Mouse (Mus musculus) liver, adult 2 months (tissue): ENCODE measurements at regions not wholly inside any gene's neighbourhood (a gene's known extent, or its start where the extent isn't known, plus 50 kb on each side); places are given as distances from the start of the nearest gene placed in this dataset.

Experiments
- DNase-seq: peaks from one replicate; pipeline ENCODE4 v3.0.0-alpha.2; 2011; ENCODE audit warnings: low read depth, low spot score; ENCODE audit errors: extremely low read depth
- H3K27ac ChIP-seq: fragments of 200-500 bp; replicated peaks from 2 replicates; pipeline ENCODE4 v1.5.1; 2012; ENCODE audit warnings: low read depth, mild to moderate bottlenecking, control low read depth, inconsistent platforms, low read length; ENCODE audit not compliant: insufficient read depth
- H3K27me3 ChIP-seq: fragments of 200-500 bp; 2 replicates; pipeline ENCODE4 v1.6.1; 2012; ENCODE audit warnings: mild to moderate bottlenecking, moderate library complexity, low read length, inconsistent platforms; ENCODE audit not compliant: control insufficient read depth, insufficient read depth
- H3K36me3 ChIP-seq: fragments of 200-500 bp; 2 replicates; pipeline ENCODE4 v1.6.1; 2012; ENCODE audit warnings: low read length, inconsistent platforms; ENCODE audit not compliant: control insufficient read depth, insufficient read depth
- H3K4me1 ChIP-seq: fragments of 200-500 bp; 2 replicates; pipeline ENCODE4 v1.6.1; 2011; ENCODE audit warnings: low read length; ENCODE audit not compliant: control insufficient read depth, insufficient read depth
- H3K4me3 ChIP-seq: fragments of 200-500 bp; 2 replicates; pipeline ENCODE4 v1.5.1; 2011; ENCODE audit warnings: low read depth, mild to moderate bottlenecking, control low read depth, low read length, moderate library complexity; ENCODE audit not compliant: insufficient read depth
- H3K79me2 ChIP-seq: fragments of 200-500 bp; 2 replicates; pipeline ENCODE4 v1.6.1; 2012; ENCODE audit warnings: inconsistent platforms, mild to moderate bottlenecking, low read length, moderate library complexity; ENCODE audit not compliant: control insufficient read depth, insufficient read depth
- H3K9ac ChIP-seq: fragments of 200-500 bp; 2 replicates; pipeline ENCODE4 v1.6.1; 2012; ENCODE audit warnings: low read depth, mild to moderate bottlenecking, control low read depth, inconsistent platforms, low read length
- CTCF ChIP-seq: fragments of 200-500 bp; IDR thresholded peaks from 2 replicates; pipeline ENCODE4 v1.5.1; 2011; ENCODE audit warnings: low read depth, low read length, control low read depth
- POLR2A ChIP-seq: fragments of 200-500 bp; IDR thresholded peaks from 2 replicates; pipeline ENCODE4 v1.6.1; 2011; ENCODE audit warnings: low read length, control low read depth; ENCODE audit not compliant: insufficient read depth; ENCODE audit errors: extremely low read depth
- WGBS: fragments of 180-500 bp; shearing (Covaris S2); methylation state at CpG from one replicate; pipeline ENCODE4 v1.1.7; 2018; 5-methylcytosine and 5-hydroxymethylcytosine counted together

DNA sequence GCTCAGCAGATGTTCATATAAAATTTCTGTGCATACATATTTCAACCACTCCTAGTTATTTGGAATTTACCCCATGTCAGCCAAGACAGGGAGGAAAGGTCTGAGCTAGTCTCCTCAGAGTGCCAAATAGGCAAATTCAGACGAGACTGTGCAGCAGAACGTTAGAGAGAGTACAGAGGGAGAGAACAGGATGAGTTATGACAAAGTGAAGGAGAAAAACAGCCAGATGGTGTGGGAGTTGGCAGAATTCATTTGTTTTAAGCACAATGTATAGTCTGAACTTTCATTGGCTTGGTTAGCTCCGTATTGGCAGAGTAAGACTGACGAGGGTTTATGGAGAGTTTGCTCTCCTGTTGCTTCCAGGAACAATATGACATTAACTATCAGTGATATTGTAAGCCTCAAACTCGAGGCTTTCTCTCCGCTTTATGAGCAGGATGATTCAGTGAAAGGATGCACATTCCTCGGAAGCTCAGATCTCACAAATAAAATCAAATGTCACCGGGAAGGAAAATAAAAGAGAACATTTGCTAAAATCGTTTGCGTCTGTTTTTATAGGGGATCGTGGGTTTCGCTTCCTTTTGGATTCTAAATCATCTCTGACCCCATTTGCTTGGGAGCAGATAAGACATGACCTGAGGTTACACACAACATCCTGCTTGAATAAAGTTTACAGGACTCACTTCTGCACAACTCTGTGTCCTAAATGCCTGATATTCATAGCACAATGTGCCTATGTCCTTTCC lies 435.8 kb upstream of the Dph6 start:
- Histone ChIP-seq H3K4me1 (peaks cover 3% of the 10 kb centered on the region; the same call in 1 of the 2 replicates), H3K36me3 (no peaks in the 10 kb centered on the region), H3K79me2 (no peaks in the 10 kb centered on the region), H3K9ac (no peak overlapping the region), H3K27me3 (no peaks in the 10 kb centered on the region), H3K27ac (no peak overlapping the region), H3K4me3 (no peak overlapping the region)
- no peak for TF ChIP-seq POLR2A
- TF ChIP-seq CTCF: no peak
- WGBS: 67% methylated on average over 12 of the region's 12 CpGs
- no peak for DNase-seq

DNA sequence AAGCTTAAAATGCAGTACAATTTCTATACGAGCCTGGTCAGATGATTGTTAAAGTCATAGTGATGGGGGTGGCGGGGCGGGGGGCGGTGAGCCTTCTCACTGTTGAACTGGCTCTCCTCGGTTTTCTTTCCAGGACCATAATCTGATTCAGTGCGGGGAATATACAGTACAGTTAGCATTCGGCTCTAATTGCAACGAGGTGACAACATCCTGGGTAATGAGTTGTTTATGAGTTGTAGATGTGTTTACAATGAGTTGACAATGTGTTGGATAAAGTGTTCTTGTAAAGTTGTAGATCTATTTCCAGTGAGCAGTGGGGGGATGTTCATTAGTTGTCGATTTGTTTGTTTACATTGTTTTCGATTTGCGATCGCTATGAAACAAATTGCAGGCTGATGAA lies 440.6 kb upstream of the Dph6 start:
- H3K27me3 ChIP-seq: no peaks in the 10 kb centered on the region
- DNase-seq: no peak
- no peaks in the 10 kb centered on the region for H3K79me2 ChIP-seq
- WGBS: 90% methylated on average over 12 of the region's 12 CpGs
- no peak overlapping the region for H3K9ac ChIP-seq
- H3K27ac ChIP-seq: no peak overlapping the region
- TF ChIP-seq POLR2A (no peak), CTCF (no peak)
- no peaks in the 10 kb centered on the region for H3K36me3 ChIP-seq
- H3K4me1 ChIP-seq: peaks cover 3% of the 10 kb centered on the region; the same call in 1 of the 2 replicates
- no peak overlapping the region for H3K4me3 ChIP-seq

DNA sequence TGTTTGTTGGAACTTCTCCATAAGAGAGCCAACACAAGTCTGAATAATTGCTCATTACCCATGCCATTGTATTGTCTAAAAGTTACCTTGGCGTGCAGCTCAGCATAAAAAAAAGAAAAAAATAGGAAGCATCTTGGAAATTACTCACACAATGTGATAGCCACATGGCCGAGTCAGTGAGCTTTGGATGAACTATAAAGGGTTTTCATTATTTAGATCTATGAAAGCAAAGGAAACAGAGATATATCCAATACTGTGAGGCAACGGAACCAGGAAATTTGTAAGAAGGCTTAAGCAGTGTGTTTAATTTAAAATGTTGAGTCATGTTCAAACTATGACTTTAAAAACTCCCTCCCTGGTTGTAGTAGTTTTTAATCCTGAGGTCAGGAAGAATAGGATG lies 446.7 kb upstream of the Dph6 start:
- H3K4me1 ChIP-seq: no peaks in the 10 kb centered on the region
- H3K79me2 ChIP-seq: no peaks in the 10 kb centered on the region
- TF ChIP-seq POLR2A (no peak), CTCF (no peak)
- H3K27me3 ChIP-seq: no peaks in the 10 kb centered on the region
- H3K9ac ChIP-seq: no peak overlapping the region
- WGBS: 77% methylated on average over 3 of the region's 3 CpGs
- DNase-seq: no peak
- no peaks in the 10 kb centered on the region for H3K36me3 ChIP-seq
- H3K27ac ChIP-seq: no peak overlapping the region
- H3K4me3 ChIP-seq: no peak overlapping the region

DNA sequence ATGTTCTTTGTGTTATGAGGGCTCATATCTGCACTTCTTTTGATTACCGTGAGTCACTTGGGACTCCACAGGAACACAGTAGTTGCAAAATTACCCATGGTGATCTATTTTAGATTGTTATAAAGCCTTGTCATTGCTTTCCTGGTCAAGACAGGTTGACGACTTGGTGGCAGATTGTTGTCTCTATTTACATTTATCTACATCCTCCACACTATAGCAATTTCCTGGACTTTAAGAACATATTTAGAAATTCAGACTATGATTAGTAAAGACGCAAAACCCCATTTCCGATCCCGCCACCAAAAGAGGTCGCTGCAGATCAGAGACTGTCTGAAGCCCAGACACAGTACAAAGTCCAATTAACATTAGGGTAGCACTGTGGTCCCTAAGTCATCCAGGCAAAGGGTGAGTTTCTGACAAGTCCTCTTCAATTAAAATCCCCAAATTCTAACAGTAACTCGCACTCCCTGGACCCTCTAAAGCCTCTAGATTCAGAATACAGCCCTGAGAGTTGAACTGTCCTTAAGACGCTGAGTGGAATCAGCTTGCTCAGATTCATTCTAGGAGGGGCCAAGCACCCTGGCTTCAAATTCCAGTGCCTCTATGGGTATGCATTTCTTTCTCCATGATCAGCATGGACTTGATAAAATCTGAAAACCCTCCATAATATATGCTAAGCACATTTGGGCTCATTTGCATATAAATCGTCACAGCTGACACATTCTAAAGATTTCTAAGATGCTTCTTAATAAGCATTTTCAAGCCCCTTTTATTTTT lies 461.9 kb upstream of the BC052040 start:
- no peak for TF ChIP-seq CTCF
- no peak for TF ChIP-seq POLR2A
- H3K4me1 ChIP-seq: no peaks in the 10 kb centered on the region
- H3K79me2 ChIP-seq: no peaks in the 10 kb centered on the region
- no peak overlapping the region for H3K27ac ChIP-seq
- DNase-seq: no peak
- no peak overlapping the region for H3K4me3 ChIP-seq
- H3K36me3 ChIP-seq: no peaks in the 10 kb centered on the region
- no peaks in the 10 kb centered on the region for H3K27me3 ChIP-seq
- H3K9ac ChIP-seq: no peak overlapping the region
- WGBS: 73% methylated on average over 9 of the region's 9 CpGs

DNA sequence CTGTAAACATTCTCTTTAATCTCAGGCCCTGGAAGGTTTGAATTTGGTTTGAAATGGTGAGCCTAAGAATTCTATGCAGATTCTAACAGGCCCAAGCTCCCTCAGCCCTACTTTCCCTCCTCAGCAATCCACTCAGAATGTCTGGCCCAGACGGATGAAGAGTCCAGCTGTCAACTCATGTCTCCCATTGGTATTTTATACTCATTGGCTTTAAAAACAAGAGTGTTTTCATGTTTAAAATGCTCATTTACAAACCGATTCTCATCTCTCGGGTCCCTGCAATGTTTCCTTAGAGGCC lies 461.4 kb upstream of the BC052040 start:
- 88% methylated on average over 3 of the region's 3 CpGs for WGBS
- no peaks in the 10 kb centered on the region for H3K79me2 ChIP-seq
- H3K27me3 ChIP-seq: no peaks in the 10 kb centered on the region
- TF ChIP-seq POLR2A (no peak), CTCF (no peak)
- no peaks in the 10 kb centered on the region for H3K4me1 ChIP-seq
- no peak for DNase-seq
- no peak overlapping the region for H3K4me3 ChIP-seq
- H3K36me3 ChIP-seq: no peaks in the 10 kb centered on the region
- H3K27ac ChIP-seq: no peak overlapping the region
- no peak overlapping the region for H3K9ac ChIP-seq

DNA sequence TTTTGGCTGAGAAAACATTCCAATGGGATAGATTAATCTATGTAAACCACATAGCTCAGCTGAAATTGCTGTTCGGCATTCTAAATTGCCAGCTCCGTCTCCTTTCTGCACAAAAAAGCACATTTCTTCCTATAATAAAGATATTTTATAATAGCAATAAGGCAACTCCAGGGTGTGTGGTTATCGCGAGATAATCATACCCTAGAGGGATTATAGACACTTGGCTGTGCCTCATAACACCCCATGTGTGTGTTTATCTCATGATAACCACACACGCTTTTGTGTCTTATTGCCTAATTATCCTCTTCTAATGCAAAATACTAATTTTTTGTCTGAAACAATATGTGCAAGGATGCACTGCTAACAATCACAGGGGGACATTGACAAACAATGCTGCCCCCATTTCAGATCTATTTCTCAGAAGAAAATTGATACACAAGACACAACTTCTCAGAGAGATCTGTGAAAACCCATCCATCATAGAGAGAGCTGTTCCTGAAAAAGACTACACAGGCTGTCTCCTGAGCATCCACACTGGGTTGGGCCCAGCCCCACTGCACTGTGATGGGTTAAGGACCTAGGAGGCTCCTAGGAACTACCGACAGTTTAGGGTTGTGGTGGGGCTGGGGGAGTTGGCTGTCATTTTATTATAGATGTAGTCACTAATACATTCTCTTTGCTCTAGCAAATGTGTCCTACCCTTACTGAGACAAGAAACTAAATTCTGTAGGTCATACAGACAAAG lies 454.7 kb upstream of the BC052040 start:
- DNase-seq: no peak
- H3K9ac ChIP-seq: no peak overlapping the region
- TF ChIP-seq POLR2A: no peak
- no peak for TF ChIP-seq CTCF
- no peak overlapping the region for H3K4me3 ChIP-seq
- WGBS: 91% methylated on average over 6 of the region's 6 CpGs
- no peaks in the 10 kb centered on the region for H3K27me3 ChIP-seq
- no peaks in the 10 kb centered on the region for H3K4me1 ChIP-seq
- no peak overlapping the region for H3K27ac ChIP-seq
- no peaks in the 10 kb centered on the region for H3K79me2 ChIP-seq
- no peaks in the 10 kb centered on the region for H3K36me3 ChIP-seq
